Mouse (Mus musculus) intestine, embryonic 16.5 days (tissue): Measurements from ENCODE around the gene Snx9. TPM values are rescaled to one million over a fixed set of nuclear protein-coding genes. Genes with fewer than 3 reads are reported as not detected.
A peak's percentile ranks its signal among the peaks of the same experiment; 100 is the strongest.

Source experiments
- ATAC-seq: fragments of 200-750 bp; cut with Nextera tagmentation; 2 replicates; pipeline ENCODE4 v1.8.0; 2017; ENCODE audit warnings: moderate TSS enrichment, moderate library complexity
- H3K27ac ChIP-seq: fragments of 300-500 bp; sonication (generic); 2 replicates; pipeline ENCODE4 v1.5.1; 2014; ENCODE audit warnings: mild to moderate bottlenecking, low read length
- H3K27me3 ChIP-seq: fragments of 300-500 bp; sonication (generic); replicated peaks from 2 replicates; pipeline ENCODE4 v1.6.1; 2014; ENCODE audit warnings: low read length, control low read depth, mixed read lengths; ENCODE audit not compliant: control insufficient read depth, insufficient read depth
- H3K36me3 ChIP-seq: fragments of 300-500 bp; sonication (generic); 2 replicates; pipeline ENCODE4 v1.6.1; 2014; ENCODE audit warnings: low read length, control low read depth; ENCODE audit not compliant: control insufficient read depth, insufficient read depth
- H3K4me1 ChIP-seq: fragments of 300-500 bp; sonication (generic); 2 replicates; pipeline ENCODE4 v1.6.1; 2014; ENCODE audit warnings: low read length, control low read depth, mixed read lengths; ENCODE audit not compliant: control insufficient read depth, insufficient read depth
- H3K4me2 ChIP-seq: fragments of 300-500 bp; sonication (generic); 2 replicates; pipeline ENCODE4 v1.6.1; 2014; ENCODE audit warnings: low read depth, low read length, control low read depth
- H3K4me3 ChIP-seq: fragments of 300-500 bp; sonication (generic); 2 replicates; pipeline ENCODE4 v1.5.1; 2014; ENCODE audit warnings: mild to moderate bottlenecking, low read length
- H3K9ac ChIP-seq: fragments of 300-500 bp; sonication (generic); 2 replicates; pipeline ENCODE4 v1.6.1; 2014; ENCODE audit warnings: low read depth, low read length
- H3K9me3 ChIP-seq: fragments of 300-500 bp; sonication (generic); 2 replicates; pipeline ENCODE4 v1.6.1; 2016; ENCODE audit warnings: low read length, control low read depth; ENCODE audit not compliant: control insufficient read depth
- WGBS: fragments of 180-500 bp; shearing (Covaris S2); extraction: QIAGEN DNeasy Blood & Tissue Kit; methylation state at CpG from one replicate; pipeline ENCODE4 v1.1.7; 2014; 5-methylcytosine and 5-hydroxymethylcytosine counted together
- polyA plus RNA-seq: library from polyadenylated mRNA; unstranded; fragments of >200 nt; fragmentation: Nextera tagmentation; extraction: Ambion mirVana; gene quantifications from 2 replicates; pipeline ENCODE4 v1.2.1, GENCODE M21; 2015

The Snx9 gene
- 52.6 and 61.6 TPM in 2 replicates for polyA plus RNA-seq

GRCm38 (mm10) chr17:5841128-5841942 lies at the start of gene Snx9:
TSS of gene Snx9 (plus strand) at chr17:5841329.
- H3K36me3 ChIP-seq, result no peaks in the 10 kb centered on the region
- H3K4me3 ChIP-seq, result peak within 1 kb of the TSS; percentile 88
- H3K4me1 ChIP-seq, result peaks cover 27% of the 10 kb centered on the region
- under 1% methylated on average over 109 of the region's 131 CpGs for WGBS
- H3K27ac ChIP-seq, result peak within 1 kb of the TSS; percentile 99
- peak within 1 kb of the TSS; percentile 99 for H3K9ac ChIP-seq
- ATAC-seq, result peak; percentile 85
- H3K4me2 ChIP-seq, result peak within 1 kb of the TSS; percentile 68
- no peaks in the 10 kb centered on the region for H3K9me3 ChIP-seq
- no peaks in the 10 kb centered on the region for H3K27me3 ChIP-seq

- Histone ChIP-seq H3K27ac (no peak overlapping the region), H3K9ac (no peak overlapping the region), H3K27me3 (no peaks in the 10 kb centered on the region), H3K4me1 (no peaks in the 10 kb centered on the region), H3K36me3 (no peaks in the 10 kb centered on the region), H3K4me2 (no peak overlapping the region), H3K9me3 (no peaks in the 10 kb centered on the region), H3K4me3 (no peak overlapping the region)
- ATAC-seq, result no peak
- 89% methylated on average over 12 of the region's 12 CpGs for WGBS
Measured at GRCm38 (mm10) chr17:5792164-5792791, 48.9 kb upstream of the Snx9 start.

DNA sequence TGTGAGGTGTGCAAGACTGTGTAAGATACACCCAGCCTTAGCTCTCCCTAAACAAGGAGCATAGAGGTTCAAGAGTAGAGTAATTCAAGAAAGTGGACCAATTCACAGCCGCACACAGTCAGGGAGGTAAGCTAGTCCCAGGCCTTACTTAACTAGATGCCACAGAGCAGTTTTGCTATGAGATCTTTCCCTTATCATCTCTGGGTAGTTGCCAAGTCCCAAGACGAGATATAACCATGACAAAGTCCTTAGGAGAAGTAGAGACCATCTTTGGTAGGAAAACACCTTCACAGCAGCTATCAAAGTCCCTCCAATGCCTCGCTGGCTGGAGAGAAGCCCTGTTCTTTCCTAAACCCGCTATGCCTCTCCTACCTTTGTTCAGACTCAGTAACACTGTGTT lies 47.5 kb upstream of the Snx9 start:
- H3K4me2 ChIP-seq, result no peak overlapping the region
- no peaks in the 10 kb centered on the region for H3K9me3 ChIP-seq
- H3K4me1 ChIP-seq, result peaks cover 5% of the 10 kb centered on the region; the same call in 1 of the 2 replicates
- no peak overlapping the region for H3K4me3 ChIP-seq
- ATAC-seq, result no peak
- H3K27me3 ChIP-seq, result no peaks in the 10 kb centered on the region
- H3K27ac ChIP-seq, result no peak overlapping the region
- no peak overlapping the region for H3K9ac ChIP-seq
- H3K36me3 ChIP-seq, result no peaks in the 10 kb centered on the region
- whole genome bisulfite sequencing, result 72% methylated on average over 4 of the region's 4 CpGs

- no peak overlapping the region for H3K27ac ChIP-seq
- H3K27me3 ChIP-seq, result no peaks in the 10 kb centered on the region
- H3K9ac ChIP-seq, result no peak overlapping the region
- H3K9me3 ChIP-seq, result no peaks in the 10 kb centered on the region
- H3K4me1 ChIP-seq, result peaks cover 9% of the 10 kb centered on the region
- WGBS, result 63% methylated on average over 5 of the region's 5 CpGs
- no peak overlapping the region for H3K4me2 ChIP-seq
- no peak for ATAC-seq
- no peak overlapping the region for H3K4me3 ChIP-seq
- H3K36me3 ChIP-seq, result no peaks in the 10 kb centered on the region
Measured at GRCm38 (mm10) chr17:5794276-5794675, 46.9 kb upstream of the Snx9 start.

DNA sequence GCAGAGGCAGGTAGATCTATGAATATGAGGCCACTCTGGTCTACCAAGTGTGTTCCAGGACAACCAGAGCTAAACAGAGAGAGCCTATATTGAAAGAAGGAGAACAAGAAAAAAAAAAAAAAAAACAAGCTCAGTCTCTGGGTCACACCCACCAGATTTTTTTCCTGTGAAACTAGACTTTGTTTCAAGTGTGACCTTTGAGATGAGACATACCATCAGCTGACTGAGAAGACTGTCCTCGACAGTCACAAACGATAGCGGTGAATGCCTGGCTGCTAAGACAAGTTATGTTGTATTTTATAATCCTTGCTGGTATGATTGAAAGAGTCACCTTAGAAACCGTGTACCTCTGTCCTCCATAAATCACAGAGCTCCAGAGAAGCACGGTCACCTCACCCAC lies 45.8 kb upstream of the Snx9 start:
- peak; percentile 16; the same call in 1 of the 2 replicates for ATAC-seq
- 65% methylated on average over 5 of the region's 5 CpGs for WGBS

GRCm38 (mm10) chr17:5795878-5796277 lies 45.3 kb upstream of the Snx9 start:
- H3K9ac ChIP-seq, result no peak overlapping the region
- no peaks in the 10 kb centered on the region for H3K9me3 ChIP-seq
- peak; percentile 66 for ATAC-seq
- no peak overlapping the region for H3K4me2 ChIP-seq
- H3K27me3 ChIP-seq, result no peaks in the 10 kb centered on the region
- peaks cover 11% of the 10 kb centered on the region for H3K4me1 ChIP-seq
- peak overlapping the region; percentile 44 for H3K27ac ChIP-seq
- H3K36me3 ChIP-seq, result no peaks in the 10 kb centered on the region
- H3K4me3 ChIP-seq, result no peak overlapping the region
- WGBS, result 0% methylated on average over 5 of the region's 5 CpGs

More for the DNA sequence above, 45.8 kb upstream of the Snx9 start:
- Histone ChIP-seq H3K4me3 (no peak overlapping the region), H3K4me2 (no peak overlapping the region), H3K4me1 (peaks cover 9% of the 10 kb centered on the region), H3K9ac (no peak overlapping the region), H3K27ac (peak overlapping the region; percentile 44), H3K36me3 (no peaks in the 10 kb centered on the region), H3K9me3 (no peaks in the 10 kb centered on the region), H3K27me3 (no peaks in the 10 kb centered on the region)

GRCm38 (mm10) chr17:5797124-5797760 lies 43.9 kb upstream of the Snx9 start:
- Histone ChIP-seq H3K9ac (no peak overlapping the region), H3K36me3 (no peaks in the 10 kb centered on the region), H3K27me3 (no peaks in the 10 kb centered on the region), H3K4me2 (no peak overlapping the region), H3K4me3 (no peak overlapping the region), H3K4me1 (peaks cover 24% of the 10 kb centered on the region), H3K9me3 (no peaks in the 10 kb centered on the region), H3K27ac (no peak overlapping the region)
- WGBS, result 72% methylated on average over 5 of the region's 5 CpGs
- ATAC-seq, result no peak

GRCm38 (mm10) chr17:5798221-5798801 lies 42.8 kb upstream of the Snx9 start:
- WGBS, result 51% methylated on average over 13 of the region's 13 CpGs
- no peaks in the 10 kb centered on the region for H3K36me3 ChIP-seq
- no peak overlapping the region for H3K9ac ChIP-seq
- ATAC-seq, result peak; percentile 52
- H3K27ac ChIP-seq, result peak overlapping the region; percentile 46
- H3K4me3 ChIP-seq, result no peak overlapping the region
- no peaks in the 10 kb centered on the region for H3K9me3 ChIP-seq
- H3K4me1 ChIP-seq, result peaks cover 28% of the 10 kb centered on the region
- no peaks in the 10 kb centered on the region for H3K27me3 ChIP-seq
- 0 out of 2 replicates have a peak overlapping the region, but pooled peaks have one; percentile 17 for H3K4me2 ChIP-seq

- Histone ChIP-seq H3K4me3 (no peak overlapping the region), H3K9ac (no peak overlapping the region), H3K4me1 (peaks cover 28% of the 10 kb centered on the region), H3K27me3 (no peaks in the 10 kb centered on the region), H3K36me3 (no peaks in the 10 kb centered on the region), H3K27ac (no peak overlapping the region), H3K9me3 (no peaks in the 10 kb centered on the region), H3K4me2 (0 out of 2 replicates have a peak overlapping the region, but pooled peaks have one; percentile 17)
- ATAC-seq, result no peak
- WGBS, result 71% methylated on average over 5 of the region's 5 CpGs
Measured at GRCm38 (mm10) chr17:5798900-5799299, 42.2 kb upstream of the Snx9 start.
